Mouse (Mus musculus): ENCODE results near the gene Adamts6. TPM values are rescaled to one million over a fixed set of nuclear protein-coding genes. Genes with fewer than 3 reads are reported as not detected.

Adamts6 gene
- polyA plus RNA-seq, 1 experiment from 2014 or later: 3.2 TPM

DNA sequence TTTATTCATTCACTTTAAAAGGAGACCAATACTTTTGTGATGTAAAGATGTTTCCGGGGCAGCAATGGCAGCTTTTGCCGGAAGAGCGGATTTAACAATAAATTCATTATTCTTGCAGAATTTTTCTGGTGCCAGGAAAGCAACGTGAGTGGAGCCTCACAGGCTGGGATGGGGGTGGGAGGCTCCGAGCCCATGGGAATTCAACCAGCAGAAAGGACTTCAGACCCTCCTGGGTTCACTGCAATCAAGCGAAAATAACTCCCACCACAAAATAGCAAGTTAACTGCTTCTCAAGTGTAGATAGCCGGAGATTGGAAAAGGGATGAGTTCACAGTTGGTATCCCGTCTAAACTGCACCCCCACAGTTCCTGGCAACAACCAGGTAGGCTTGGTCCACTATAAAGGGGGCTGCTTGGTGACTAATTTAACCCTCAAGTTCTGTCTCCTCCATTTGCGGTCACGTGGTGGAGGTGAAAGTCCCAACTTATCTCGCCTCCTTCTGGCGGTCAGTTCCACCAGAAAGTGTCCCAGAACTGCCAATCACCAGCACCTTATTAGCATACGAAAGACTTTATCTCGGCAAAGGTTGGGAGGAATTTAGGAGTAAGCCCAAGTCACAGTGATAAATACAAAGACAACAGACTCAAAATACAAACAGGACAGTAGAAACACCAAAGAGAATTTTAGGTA lies 231.5 kb downstream of the Adamts6 start:
- H3K9me3 ChIP-seq: no peaks in the 10 kb centered on the region
- peaks cover 18% of the 10 kb centered on the region for H3K4me1 ChIP-seq
- no peaks in the 10 kb centered on the region for H3K27me3 ChIP-seq
- no peak overlapping the region for H3K9ac ChIP-seq
- ATAC-seq (ENCODE audit: insufficient number of reproducible peaks, insufficient read depth, low FRiP score, low TSS enrichment, low read depth): no peak
- H3K27ac ChIP-seq: peak overlapping the region; percentile 96
- 52% methylated on average over 14 of the region's 14 CpGs for WGBS
- no peak overlapping the region for H3K4me3 ChIP-seq
- H3K36me3 ChIP-seq: no peaks in the 10 kb centered on the region
- peak overlapping the region; percentile 62 for H3K4me2 ChIP-seq

GRCm38 (mm10) chr13:104519981-104520380 lies 232.3 kb downstream of the Adamts6 start:
- H3K4me2 ChIP-seq: no peak overlapping the region
- 76% methylated on average over 4 of the region's 4 CpGs for WGBS
- H3K9me3 ChIP-seq: no peaks in the 10 kb centered on the region
- ATAC-seq (ENCODE audit: insufficient number of reproducible peaks, insufficient read depth, low FRiP score, low TSS enrichment, low read depth): no peak
- no peak overlapping the region for H3K4me3 ChIP-seq
- H3K27me3 ChIP-seq: no peaks in the 10 kb centered on the region
- H3K27ac ChIP-seq: no peak overlapping the region
- H3K36me3 ChIP-seq: no peaks in the 10 kb centered on the region
- peaks cover 18% of the 10 kb centered on the region for H3K4me1 ChIP-seq
- H3K9ac ChIP-seq: no peak overlapping the region

DNA sequence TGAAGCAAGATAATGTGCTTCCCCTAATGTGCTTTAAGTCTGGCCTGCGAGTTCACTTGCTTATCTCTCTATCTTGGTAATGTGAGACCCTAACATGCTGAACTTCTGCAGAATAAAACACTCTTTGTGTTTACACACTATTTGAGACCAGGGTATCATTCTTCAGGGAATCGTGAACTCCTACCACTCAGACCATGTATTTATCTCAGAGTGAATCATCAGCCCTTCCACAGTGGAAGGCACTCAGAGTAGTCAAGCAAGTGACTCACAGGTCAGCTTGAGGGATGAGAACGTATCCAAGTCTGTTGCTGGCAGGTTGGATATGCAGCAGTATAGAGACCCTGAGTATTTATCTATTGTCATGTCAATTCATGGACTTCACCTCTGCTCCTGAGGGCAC lies 232.8 kb downstream of the Adamts6 start:
- H3K9ac ChIP-seq: no peak overlapping the region
- ATAC-seq (ENCODE audit: insufficient number of reproducible peaks, insufficient read depth, low FRiP score, low TSS enrichment, low read depth): no peak
- H3K9me3 ChIP-seq: no peaks in the 10 kb centered on the region
- H3K4me2 ChIP-seq: no peak overlapping the region
- H3K27me3 ChIP-seq: no peaks in the 10 kb centered on the region
- 57% methylated on average over 3 of the region's 3 CpGs for WGBS
- H3K27ac ChIP-seq: no peak overlapping the region
- no peak overlapping the region for H3K4me3 ChIP-seq
- no peaks in the 10 kb centered on the region for H3K36me3 ChIP-seq
- H3K4me1 ChIP-seq: peaks cover 18% of the 10 kb centered on the region

- Histone ChIP-seq H3K36me3 (no peaks in the 10 kb centered on the region), H3K9me3 (no peaks in the 10 kb centered on the region), H3K27me3 (no peaks in the 10 kb centered on the region), H3K4me1 (peaks cover 18% of the 10 kb centered on the region), H3K27ac (no peak overlapping the region), H3K4me3 (no peak overlapping the region), H3K9ac (no peak overlapping the region), H3K4me2 (no peak overlapping the region)
- ATAC-seq (ENCODE audit: insufficient number of reproducible peaks, insufficient read depth, low FRiP score, low TSS enrichment, low read depth): no peak
- WGBS: 94% methylated on average over 2 of the region's 2 CpGs
These were observed 233.9 kb downstream of the Adamts6 start for GRCm38 (mm10) chr13:104521532-104521931.

- H3K4me1 ChIP-seq: no peaks in the 10 kb centered on the region
- no peaks in the 10 kb centered on the region for H3K9me3 ChIP-seq
- no peaks in the 10 kb centered on the region for H3K27me3 ChIP-seq
- no peak for ATAC-seq (ENCODE audit: insufficient number of reproducible peaks, insufficient read depth, low FRiP score, low TSS enrichment, low read depth)
- 78% methylated on average over 4 of the region's 4 CpGs for WGBS
- no peak overlapping the region for H3K27ac ChIP-seq
- H3K36me3 ChIP-seq: no peaks in the 10 kb centered on the region
- H3K4me2 ChIP-seq: no peak overlapping the region
- H3K4me3 ChIP-seq: no peak overlapping the region
- H3K9ac ChIP-seq: no peak overlapping the region
These were observed 238.0 kb downstream of the Adamts6 start for GRCm38 (mm10) chr13:104525656-104526055.

DNA sequence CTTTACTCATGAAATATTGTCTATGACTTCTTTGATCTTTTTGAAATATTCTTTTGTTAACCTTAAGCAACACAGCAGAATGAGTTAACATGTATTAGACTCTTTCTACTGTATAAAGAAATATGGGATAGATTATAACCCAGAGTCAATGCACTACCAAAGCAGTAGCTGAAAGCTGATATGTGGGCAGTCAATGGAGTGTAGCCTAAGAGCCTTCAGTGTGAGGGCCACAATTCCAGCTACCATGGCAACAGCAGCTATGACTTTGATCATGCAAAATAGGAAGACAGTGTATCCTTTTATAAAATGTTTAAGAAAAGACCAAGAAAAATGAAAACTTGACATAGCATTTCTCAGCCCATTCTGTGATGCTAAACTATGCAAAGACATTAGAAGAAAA lies 241.6 kb downstream of the Adamts6 start:
- H3K27me3 ChIP-seq: no peaks in the 10 kb centered on the region
- no peak overlapping the region for H3K4me2 ChIP-seq
- H3K4me1 ChIP-seq: no peaks in the 10 kb centered on the region
- no peak overlapping the region for H3K4me3 ChIP-seq
- ATAC-seq (ENCODE audit: insufficient number of reproducible peaks, insufficient read depth, low FRiP score, low TSS enrichment, low read depth): no peak
- no peak overlapping the region for H3K9ac ChIP-seq
- H3K9me3 ChIP-seq: no peaks in the 10 kb centered on the region
- no peak overlapping the region for H3K27ac ChIP-seq
- H3K36me3 ChIP-seq: no peaks in the 10 kb centered on the region

- H3K9ac ChIP-seq: no peak overlapping the region
- H3K27ac ChIP-seq: no peak overlapping the region
- no peaks in the 10 kb centered on the region for H3K27me3 ChIP-seq
- no peaks in the 10 kb centered on the region for H3K9me3 ChIP-seq
- ATAC-seq (ENCODE audit: insufficient number of reproducible peaks, insufficient read depth, low FRiP score, low TSS enrichment, low read depth): no peak
- WGBS: 93% methylated on average over 8 of the region's 8 CpGs
- H3K36me3 ChIP-seq: no peaks in the 10 kb centered on the region
- no peaks in the 10 kb centered on the region for H3K4me1 ChIP-seq
- no peak overlapping the region for H3K4me2 ChIP-seq
- no peak overlapping the region for H3K4me3 ChIP-seq
These were observed 244.2 kb downstream of the Adamts6 start for GRCm38 (mm10) chr13:104531841-104532240.

DNA sequence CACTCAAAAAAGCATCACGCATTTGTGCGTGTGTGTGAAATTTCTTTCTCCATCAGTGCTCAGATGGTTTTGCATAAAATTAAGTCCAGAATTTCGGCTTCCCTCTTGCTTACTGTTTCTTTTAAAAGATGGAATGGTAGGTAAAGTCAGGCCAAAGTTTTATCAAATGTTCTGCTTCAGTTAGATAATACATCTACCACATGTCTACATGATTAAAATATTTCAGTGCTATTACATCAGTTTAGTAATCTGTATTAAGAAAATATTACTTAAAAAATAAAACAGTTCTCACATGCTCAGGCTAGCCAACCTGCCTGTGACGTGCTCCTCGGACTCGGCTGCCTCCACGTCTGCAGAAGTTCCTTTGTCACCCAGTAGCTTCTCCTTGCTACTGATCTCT lies 245.1 kb downstream of the Adamts6 start:
- Histone ChIP-seq H3K9ac (no peak overlapping the region), H3K4me2 (no peak overlapping the region), H3K27ac (no peak overlapping the region), H3K9me3 (no peaks in the 10 kb centered on the region), H3K27me3 (no peaks in the 10 kb centered on the region), H3K4me3 (no peak overlapping the region), H3K4me1 (no peaks in the 10 kb centered on the region), H3K36me3 (no peaks in the 10 kb centered on the region)
- no peak for ATAC-seq (ENCODE audit: insufficient number of reproducible peaks, insufficient read depth, low FRiP score, low TSS enrichment, low read depth)
- 88% methylated on average over 7 of the region's 7 CpGs for WGBS

GRCm38 (mm10) chr13:104533806-104534495 lies 246.3 kb downstream of the Adamts6 start:
- WGBS: 92% methylated on average over 7 of the region's 7 CpGs
- no peaks in the 10 kb centered on the region for H3K36me3 ChIP-seq
- no peak for ATAC-seq (ENCODE audit: insufficient number of reproducible peaks, insufficient read depth, low FRiP score, low TSS enrichment, low read depth)

GRCm38 (mm10) chr13:104540861-104541398 lies 253.3 kb downstream of the Adamts6 start:
- peak; percentile 85 for ATAC-seq (ENCODE audit: insufficient number of reproducible peaks, insufficient read depth, low FRiP score, low TSS enrichment, low read depth)

More at GRCm38 (mm10) chr13:104533806-104534495, 246.3 kb downstream of the Adamts6 start:
- no peak overlapping the region for H3K27ac ChIP-seq
- no peaks in the 10 kb centered on the region for H3K27me3 ChIP-seq
- H3K9me3 ChIP-seq: no peaks in the 10 kb centered on the region
- H3K4me2 ChIP-seq: no peak overlapping the region
- H3K4me3 ChIP-seq: no peak overlapping the region
- no peaks in the 10 kb centered on the region for H3K4me1 ChIP-seq
- no peak overlapping the region for H3K9ac ChIP-seq

DNA sequence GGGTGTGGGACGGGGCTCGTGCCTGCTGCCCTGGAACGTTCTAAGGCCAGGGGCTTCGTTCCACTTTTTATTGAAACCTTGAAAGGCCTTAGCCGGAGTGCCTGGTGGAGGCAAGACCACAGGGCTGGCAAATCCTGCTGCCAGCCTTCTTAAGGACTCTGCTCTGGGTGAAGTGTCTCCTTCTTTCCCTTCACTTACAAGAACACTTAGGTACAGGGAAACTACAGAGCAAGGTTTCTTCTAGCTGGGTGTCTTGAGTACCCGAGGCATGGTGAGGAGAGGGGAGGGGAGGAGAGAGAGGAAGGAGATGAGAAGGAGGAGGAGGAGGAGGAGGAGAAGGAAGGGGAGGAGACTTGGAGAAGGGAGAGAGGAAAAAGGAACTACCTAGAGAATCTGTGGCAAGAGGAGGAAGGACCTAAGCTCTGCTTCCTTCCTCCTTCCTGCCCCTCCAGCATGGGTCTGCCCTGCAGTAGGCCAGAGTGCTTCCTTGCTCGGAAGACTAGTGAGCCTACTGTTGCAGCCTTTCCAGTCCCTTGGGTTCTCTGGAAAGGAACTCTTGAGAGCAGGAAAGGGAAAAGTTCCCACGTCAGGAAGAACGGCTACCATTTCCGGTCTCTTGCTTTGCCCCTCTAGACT lies 254.6 kb downstream of the Adamts6 start:
- Histone ChIP-seq H3K4me2 (no peak overlapping the region), H3K4me1 (peaks cover 24% of the 10 kb centered on the region), H3K36me3 (no peaks in the 10 kb centered on the region), H3K9me3 (no peaks in the 10 kb centered on the region), H3K4me3 (no peak overlapping the region), H3K9ac (no peak overlapping the region), H3K27me3 (no peaks in the 10 kb centered on the region), H3K27ac (peak overlapping the region; percentile 44; the same call in 1 of the 2 replicates)
- WGBS: 80% methylated on average over 10 of the region's 10 CpGs
- ATAC-seq (ENCODE audit: insufficient number of reproducible peaks, insufficient read depth, low FRiP score, low TSS enrichment, low read depth): no peak

More at GRCm38 (mm10) chr13:104540861-104541398, 253.3 kb downstream of the Adamts6 start:
- no peaks in the 10 kb centered on the region for H3K36me3 ChIP-seq
- no peak overlapping the region for H3K9ac ChIP-seq
- 24% methylated on average over 7 of the region's 7 CpGs for WGBS
- H3K27me3 ChIP-seq: no peaks in the 10 kb centered on the region
- no peaks in the 10 kb centered on the region for H3K9me3 ChIP-seq
- H3K4me1 ChIP-seq: peaks cover 24% of the 10 kb centered on the region
- H3K4me2 ChIP-seq: peak overlapping the region; percentile 37
- H3K4me3 ChIP-seq: no peak overlapping the region
- H3K27ac ChIP-seq: peak overlapping the region; percentile 60

All from embryonic facial prominence, embryonic 13.5 days (tissue).